Mouse (Mus musculus): ENCODE measurements at regions not wholly inside any gene's neighbourhood (a gene's known extent, or its start where the extent isn't known, plus 50 kb on each side); places are given as distances from the start of the nearest gene placed in this dataset.

DNA sequence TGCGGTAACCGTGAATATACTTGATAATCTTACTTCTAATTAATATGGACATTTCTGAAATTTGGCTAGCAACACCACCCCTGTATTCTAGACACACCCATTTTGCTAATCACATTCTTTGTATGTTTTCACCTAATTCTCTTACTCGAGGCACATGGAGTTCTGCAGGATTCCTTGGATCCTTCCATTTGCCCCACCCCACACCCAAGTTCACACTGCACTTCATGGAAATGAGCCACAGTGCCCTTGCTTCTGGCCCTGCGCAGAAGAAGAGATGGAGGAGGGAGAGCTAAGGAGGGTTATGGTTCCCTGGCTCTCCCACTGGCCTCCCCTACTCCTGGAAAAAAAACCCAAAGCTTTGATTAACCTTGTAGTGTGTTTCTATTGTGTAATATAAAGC is 487.9 kb upstream of the Tnp1 start:
- Histone ChIP-seq H3K4me3 (no peak overlapping the region), H3K36me3 (replicated peaks) (no peaks in the 10 kb centered on the region), H3K27me3 (replicated peaks) (no peaks in the 10 kb centered on the region), H3K4me1 (no peaks in the 10 kb centered on the region), H3K9ac (no peak overlapping the region), H3K9me3 (no peaks in the 10 kb centered on the region), H3K4me2 (no peak overlapping the region), H3K27ac (no peak overlapping the region)
- ATAC-seq (replicated peaks) = no peak
- 90% methylated on average over 4 of the region's 4 CpGs for WGBS

DNA sequence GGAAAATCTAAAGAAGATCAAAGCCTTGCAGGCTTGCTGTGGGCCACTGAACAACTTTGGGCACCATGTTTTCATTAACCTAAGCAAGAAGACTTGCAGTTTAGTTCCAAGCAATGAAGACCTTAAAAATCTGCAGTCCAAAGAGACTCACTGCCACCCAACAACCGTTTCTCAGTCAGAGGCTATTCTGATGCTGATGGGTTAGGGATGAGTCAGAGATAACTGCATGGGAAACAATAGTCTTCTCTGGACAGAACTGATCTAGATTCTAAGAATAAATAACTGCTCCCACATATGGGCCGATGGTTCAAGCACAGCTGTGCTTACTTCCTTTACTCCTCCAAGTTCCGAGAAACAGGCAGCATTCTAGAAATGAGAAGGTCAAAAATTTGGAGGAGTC is 485.0 kb upstream of the Tnp1 start:
- no peak for ATAC-seq (replicated peaks)
- no peak overlapping the region for H3K4me2 ChIP-seq
- H3K4me3 ChIP-seq = no peak overlapping the region
- H3K9me3 ChIP-seq = no peaks in the 10 kb centered on the region
- H3K9ac ChIP-seq = no peak overlapping the region
- no peaks in the 10 kb centered on the region for H3K27me3 ChIP-seq (replicated peaks)
- no peaks in the 10 kb centered on the region for H3K4me1 ChIP-seq
- 49% methylated on average over 3 of the region's 3 CpGs for WGBS
- no peak overlapping the region for H3K27ac ChIP-seq
- H3K36me3 ChIP-seq (replicated peaks) = no peaks in the 10 kb centered on the region

DNA sequence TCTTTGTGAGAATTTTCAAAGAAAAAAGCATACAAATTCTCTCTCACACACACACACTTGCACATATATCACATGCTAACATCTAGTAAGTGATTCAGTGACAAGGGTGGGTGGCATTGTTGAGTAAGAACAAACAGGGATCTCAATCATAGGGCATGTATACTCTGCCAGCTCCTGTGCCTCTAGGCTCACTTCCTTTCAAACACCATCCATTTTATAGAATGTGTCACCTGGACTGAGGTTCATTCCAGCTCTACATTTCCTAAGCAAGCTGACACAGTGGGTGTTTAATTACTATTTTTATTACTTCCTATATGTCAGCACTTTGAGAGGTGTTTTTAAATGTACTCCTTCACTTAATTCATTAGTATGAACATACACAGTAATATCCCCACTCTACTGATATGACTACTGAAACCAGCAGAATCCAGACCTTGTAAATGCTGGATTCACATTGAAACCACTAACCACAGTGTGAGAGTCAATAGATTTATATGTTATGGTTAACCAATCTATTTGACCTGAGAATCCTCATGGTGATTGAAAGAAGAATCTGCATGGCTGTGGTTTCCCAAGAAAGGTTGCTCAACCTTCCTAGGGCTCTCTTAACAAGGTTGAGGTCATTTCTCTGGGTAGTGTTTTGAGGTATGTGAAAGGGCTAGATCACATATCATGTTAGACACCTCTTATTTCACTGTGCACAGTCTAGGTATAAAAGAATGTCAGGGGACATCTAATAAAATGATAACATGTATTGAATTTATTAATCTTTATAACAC is 480.5 kb upstream of the Tnp1 start:
- Histone ChIP-seq H3K4me3 (no peak overlapping the region), H3K27me3 (replicated peaks) (no peaks in the 10 kb centered on the region), H3K36me3 (replicated peaks) (no peaks in the 10 kb centered on the region), H3K9ac (no peak overlapping the region), H3K9me3 (no peaks in the 10 kb centered on the region), H3K4me2 (no peak overlapping the region), H3K27ac (no peak overlapping the region), H3K4me1 (no peaks in the 10 kb centered on the region)
- no peak for ATAC-seq (replicated peaks)

DNA sequence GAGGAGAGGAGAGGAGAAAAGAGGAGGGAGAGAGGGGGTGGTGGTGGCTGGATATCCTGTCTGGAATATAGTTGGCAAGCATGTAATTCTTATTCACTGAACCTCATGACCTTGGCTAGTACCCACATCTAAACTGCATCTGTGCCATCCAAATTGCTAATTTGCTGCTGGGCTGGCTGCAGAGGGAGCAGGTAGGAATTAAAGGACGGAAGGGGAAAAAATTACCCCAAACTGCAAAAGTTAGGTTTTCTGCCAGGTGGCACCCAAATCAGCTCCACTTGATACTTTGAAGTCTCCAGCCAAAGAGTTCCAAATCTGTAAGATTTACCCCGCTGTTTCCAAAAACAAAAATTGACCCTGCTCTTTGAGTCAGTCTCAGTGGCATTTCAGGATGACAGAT is 466.2 kb upstream of the Tnp1 start:
- ATAC-seq (replicated peaks) = no peak
- no peak overlapping the region for H3K9ac ChIP-seq
- no peaks in the 10 kb centered on the region for H3K36me3 ChIP-seq (replicated peaks)
- no peak overlapping the region for H3K27ac ChIP-seq
- no peaks in the 10 kb centered on the region for H3K27me3 ChIP-seq (replicated peaks)
- 81% methylated on average over 2 of the region's 2 CpGs for WGBS
- H3K4me1 ChIP-seq = no peaks in the 10 kb centered on the region
- H3K9me3 ChIP-seq = no peaks in the 10 kb centered on the region
- H3K4me3 ChIP-seq = no peak overlapping the region
- no peak overlapping the region for H3K4me2 ChIP-seq

DNA sequence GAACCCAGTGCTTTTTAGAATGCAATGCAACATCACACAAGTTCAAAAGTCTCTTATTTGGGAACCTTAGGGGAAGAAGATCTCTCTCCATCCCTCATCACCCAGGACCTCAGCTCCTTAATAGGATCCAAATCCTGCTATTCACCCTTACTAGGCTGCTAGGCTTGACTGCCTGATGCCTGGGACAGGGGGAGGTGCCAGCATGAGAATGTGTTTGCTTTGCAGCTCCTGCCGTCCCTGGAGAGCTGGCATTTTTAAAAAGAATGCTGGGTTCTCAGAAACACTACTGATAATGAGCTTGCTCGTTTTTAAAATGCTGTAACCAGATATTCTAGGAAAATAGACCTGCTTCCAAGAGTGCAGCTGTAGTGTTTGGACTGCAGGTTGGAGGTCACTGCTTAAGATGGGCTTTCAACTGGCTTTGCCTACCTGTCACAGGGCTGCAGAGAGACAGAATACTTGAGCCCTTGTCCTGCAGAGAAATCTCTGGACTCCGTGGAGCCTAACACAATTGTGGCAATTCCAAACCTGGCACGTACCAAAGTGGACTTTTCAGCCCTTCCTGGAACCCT is 463.7 kb upstream of the Tnp1 start:
- Histone ChIP-seq H3K4me2 (no peak overlapping the region), H3K4me3 (no peak overlapping the region), H3K4me1 (no peaks in the 10 kb centered on the region), H3K9ac (no peak overlapping the region), H3K36me3 (replicated peaks) (no peaks in the 10 kb centered on the region), H3K27ac (no peak overlapping the region), H3K9me3 (no peaks in the 10 kb centered on the region), H3K27me3 (replicated peaks) (no peaks in the 10 kb centered on the region)
- ATAC-seq (replicated peaks) = no peak
- 55% methylated on average over 4 of the region's 4 CpGs for WGBS

DNA sequence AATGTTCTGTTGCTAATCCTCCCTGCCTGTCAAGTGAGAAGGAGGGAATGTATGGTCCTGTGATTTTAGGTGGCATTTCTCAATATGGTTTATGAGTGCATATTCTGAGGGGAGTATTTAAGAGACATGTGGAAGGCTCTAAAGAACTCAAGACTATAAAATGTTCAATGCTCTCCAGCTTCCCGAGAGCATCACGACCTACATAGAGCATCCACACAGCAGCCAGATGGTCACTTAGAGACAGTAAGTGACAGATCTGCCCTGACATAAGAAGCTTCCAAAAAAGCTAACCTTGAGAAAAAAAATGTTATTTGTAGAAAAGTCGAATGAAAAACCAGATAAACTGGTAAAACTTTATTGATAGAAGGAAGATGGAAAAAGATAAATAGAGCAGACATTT is 444.9 kb upstream of the Tnp1 start:
- peaks cover 4% of the 10 kb centered on the region; the same call in 1 of the 2 replicates for H3K4me1 ChIP-seq
- 63% methylated on average over 3 of the region's 3 CpGs for WGBS
- no peaks in the 10 kb centered on the region for H3K9me3 ChIP-seq

DNA sequence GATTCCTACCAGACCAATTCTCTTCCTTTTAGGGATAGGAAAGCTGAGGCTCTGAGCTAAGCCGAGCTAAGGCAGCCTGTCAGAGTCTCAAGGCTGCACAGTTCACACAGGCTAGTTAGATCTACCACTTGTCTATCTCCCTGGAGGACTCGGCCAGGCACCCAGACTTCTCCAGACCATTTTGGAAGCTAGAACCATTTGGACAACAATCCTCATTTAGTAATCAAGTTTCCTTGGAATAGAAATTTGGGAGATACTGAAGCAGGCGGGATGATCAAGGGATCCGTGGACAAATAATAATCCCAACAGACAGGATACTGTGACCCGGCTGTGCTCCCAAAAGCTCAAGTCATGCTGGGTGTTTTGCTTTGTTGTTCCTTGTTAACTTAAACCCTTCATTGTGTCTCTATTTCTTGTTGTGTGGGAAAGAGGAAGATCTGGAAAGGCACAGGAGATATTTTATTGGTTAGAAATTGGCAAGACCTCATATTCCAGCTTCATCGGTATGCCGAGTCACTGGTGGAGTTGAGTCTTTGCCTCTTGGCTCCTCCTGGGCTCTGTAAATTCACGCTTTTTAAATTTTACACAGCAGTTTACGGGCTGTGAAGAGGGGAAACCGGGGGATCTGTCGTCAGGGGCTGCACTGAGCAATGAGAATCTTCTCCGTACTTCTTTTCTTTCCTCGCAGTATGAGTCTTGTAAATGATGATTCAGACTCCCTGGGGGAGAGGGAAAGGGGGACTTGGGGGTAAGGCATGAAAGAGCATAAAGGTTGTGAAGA is 444.2 kb upstream of the Tnp1 start:
- Histone ChIP-seq H3K4me3 (no peak overlapping the region), H3K36me3 (replicated peaks) (no peaks in the 10 kb centered on the region), H3K9me3 (no peaks in the 10 kb centered on the region), H3K9ac (no peak overlapping the region), H3K4me1 (peaks cover 4% of the 10 kb centered on the region; the same call in 1 of the 2 replicates), H3K27me3 (replicated peaks) (no peaks in the 10 kb centered on the region), H3K27ac (no peak overlapping the region), H3K4me2 (no peak overlapping the region)
- ATAC-seq (replicated peaks) = no peak
- 32% methylated on average over 13 of the region's 13 CpGs for WGBS

More for the DNA sequence above, 444.9 kb upstream of the Tnp1 start:
- no peak overlapping the region for H3K27ac ChIP-seq
- H3K27me3 ChIP-seq (replicated peaks) = no peaks in the 10 kb centered on the region
- H3K4me2 ChIP-seq = no peak overlapping the region
- H3K4me3 ChIP-seq = no peak overlapping the region
- no peaks in the 10 kb centered on the region for H3K36me3 ChIP-seq (replicated peaks)
- ATAC-seq (replicated peaks) = no peak
- H3K9ac ChIP-seq = no peak overlapping the region

DNA sequence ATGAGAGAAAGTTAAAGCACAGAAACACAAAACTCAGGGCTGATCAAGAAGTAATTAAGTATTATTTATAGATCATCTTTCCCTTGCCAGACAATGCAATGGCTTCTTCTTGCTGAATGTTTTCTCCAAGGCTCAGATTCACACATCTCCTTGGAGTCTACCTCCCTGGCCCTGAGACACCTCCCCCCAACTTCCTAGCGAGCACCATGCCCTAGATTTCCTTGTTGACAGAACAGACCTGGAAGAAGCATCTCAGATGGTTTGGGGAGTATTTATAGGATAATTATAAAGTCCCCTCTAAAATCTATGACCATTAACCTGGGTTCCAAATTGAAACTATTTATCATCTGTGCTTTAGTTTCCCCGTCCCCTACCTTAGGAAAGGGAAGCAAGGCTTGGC is 441.6 kb upstream of the Tnp1 start:
- 95% methylated on average over 2 of the region's 2 CpGs for WGBS
- Histone ChIP-seq H3K9ac (no peak overlapping the region), H3K36me3 (replicated peaks) (no peaks in the 10 kb centered on the region), H3K4me2 (no peak overlapping the region), H3K27me3 (replicated peaks) (no peaks in the 10 kb centered on the region), H3K27ac (no peak overlapping the region), H3K4me1 (peaks cover 4% of the 10 kb centered on the region; the same call in 1 of the 2 replicates), H3K4me3 (no peak overlapping the region), H3K9me3 (no peaks in the 10 kb centered on the region)
- no peak for ATAC-seq (replicated peaks)

DNA sequence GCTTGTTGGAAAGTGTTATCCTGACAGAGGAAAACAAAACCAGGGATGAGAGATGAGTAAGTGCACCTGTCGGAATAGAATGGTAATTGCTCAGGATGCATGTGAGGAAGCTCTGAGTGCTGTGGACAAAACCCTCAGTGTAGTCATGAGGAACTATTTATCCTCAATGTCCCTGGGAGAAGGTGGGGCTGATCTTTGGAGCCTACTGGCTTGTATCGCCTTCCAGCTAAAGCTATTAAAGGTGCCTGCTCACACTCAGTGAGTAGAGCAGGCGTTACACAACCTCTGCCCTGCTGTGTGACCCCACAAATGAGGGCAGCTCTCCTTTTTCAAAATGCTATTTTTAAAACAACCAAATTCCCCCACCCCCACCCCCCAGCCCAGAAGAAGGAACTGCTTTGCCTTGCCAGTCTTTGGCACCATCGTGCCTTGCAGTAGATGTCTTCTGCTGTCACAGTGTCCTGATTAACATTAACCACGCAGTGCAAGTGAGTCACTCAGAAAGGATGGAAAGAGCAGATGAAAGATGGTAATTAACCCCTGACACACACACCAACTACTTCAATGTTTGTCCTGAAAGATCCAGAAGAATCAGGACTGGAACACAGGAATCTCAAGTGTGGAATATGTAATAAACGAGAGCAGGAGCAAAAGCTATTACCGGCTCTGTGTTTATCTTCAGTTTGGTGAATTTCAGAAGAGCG is 440.8 kb upstream of the Tnp1 start:
- H3K4me3 ChIP-seq = no peak overlapping the region
- H3K36me3 ChIP-seq (replicated peaks) = no peaks in the 10 kb centered on the region
- no peak for ATAC-seq (replicated peaks)
- H3K27ac ChIP-seq = no peak overlapping the region
- H3K27me3 ChIP-seq (replicated peaks) = no peaks in the 10 kb centered on the region
- peaks cover 4% of the 10 kb centered on the region; the same call in 1 of the 2 replicates for H3K4me1 ChIP-seq
- H3K9me3 ChIP-seq = no peaks in the 10 kb centered on the region
- H3K4me2 ChIP-seq = no peak overlapping the region
- no peak overlapping the region for H3K9ac ChIP-seq
- 85% methylated on average over 8 of the region's 8 CpGs for WGBS

DNA sequence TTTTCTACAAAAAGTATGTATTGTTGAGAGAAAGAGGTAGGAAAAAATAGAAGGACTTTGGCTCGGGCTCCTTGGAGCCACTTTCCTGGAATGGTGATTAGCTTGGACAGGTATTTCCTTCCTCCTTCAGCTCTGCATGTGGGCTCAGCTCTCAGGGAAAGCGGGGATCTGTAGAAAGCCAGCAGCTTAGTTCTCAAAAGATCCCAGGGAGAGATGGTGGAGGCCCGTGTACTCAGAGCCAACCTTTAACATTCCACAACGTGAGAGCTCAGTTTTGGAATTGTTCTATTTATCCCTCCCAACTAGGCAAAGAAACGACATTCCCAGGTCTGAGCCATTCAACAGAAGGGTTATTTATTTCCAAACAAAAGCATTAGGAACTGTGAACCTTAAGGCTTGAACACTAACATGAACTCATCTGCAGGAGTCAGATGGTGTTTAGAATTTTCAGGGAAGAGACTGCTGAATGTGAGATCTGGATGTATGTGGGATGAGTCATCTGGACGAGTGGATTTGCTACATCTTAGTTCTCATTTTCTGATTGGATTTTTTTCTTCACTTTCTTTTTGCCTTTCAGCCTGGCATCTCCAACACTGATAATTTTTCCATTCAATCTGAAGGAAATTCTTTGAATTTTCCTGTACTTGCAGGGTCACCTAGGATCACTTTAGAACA is 428.6 kb upstream of the Tnp1 start:
- H3K9me3 ChIP-seq = no peaks in the 10 kb centered on the region
- no peak for ATAC-seq (replicated peaks)
- H3K4me3 ChIP-seq = no peak overlapping the region
- H3K9ac ChIP-seq = no peak overlapping the region
- WGBS = 48% methylated on average over 6 of the region's 6 CpGs
- H3K27ac ChIP-seq = no peak overlapping the region
- no peaks in the 10 kb centered on the region for H3K27me3 ChIP-seq (replicated peaks)
- no peak overlapping the region for H3K4me2 ChIP-seq
- no peaks in the 10 kb centered on the region for H3K36me3 ChIP-seq (replicated peaks)
- H3K4me1 ChIP-seq = no peaks in the 10 kb centered on the region

DNA sequence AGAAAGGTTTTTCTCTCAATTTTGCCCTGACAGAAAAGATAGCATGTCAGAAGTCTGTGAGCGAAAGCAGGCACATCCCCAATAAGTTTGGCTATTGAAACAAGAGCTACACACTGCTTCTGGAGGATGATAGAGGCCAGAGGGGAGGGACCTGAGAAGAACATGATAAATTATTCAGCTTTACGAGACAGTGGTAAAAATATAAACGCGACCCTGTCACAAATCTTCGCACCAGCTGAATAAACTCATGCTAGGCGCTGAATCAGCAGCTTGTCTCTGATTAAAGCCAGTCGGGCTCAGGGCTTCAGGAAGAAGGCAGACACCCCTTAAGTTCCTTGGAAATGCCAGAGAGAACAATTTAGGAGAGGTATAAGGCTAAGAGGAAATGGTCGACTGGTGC is 422.7 kb upstream of the Tnp1 start:
- Histone ChIP-seq H3K27me3 (replicated peaks) (no peaks in the 10 kb centered on the region), H3K27ac (no peak overlapping the region), H3K4me3 (no peak overlapping the region), H3K4me2 (no peak overlapping the region), H3K4me1 (no peaks in the 10 kb centered on the region), H3K36me3 (replicated peaks) (no peaks in the 10 kb centered on the region), H3K9me3 (no peaks in the 10 kb centered on the region), H3K9ac (no peak overlapping the region)
- 57% methylated on average over 8 of the region's 8 CpGs for WGBS
- no peak for ATAC-seq (replicated peaks)

DNA sequence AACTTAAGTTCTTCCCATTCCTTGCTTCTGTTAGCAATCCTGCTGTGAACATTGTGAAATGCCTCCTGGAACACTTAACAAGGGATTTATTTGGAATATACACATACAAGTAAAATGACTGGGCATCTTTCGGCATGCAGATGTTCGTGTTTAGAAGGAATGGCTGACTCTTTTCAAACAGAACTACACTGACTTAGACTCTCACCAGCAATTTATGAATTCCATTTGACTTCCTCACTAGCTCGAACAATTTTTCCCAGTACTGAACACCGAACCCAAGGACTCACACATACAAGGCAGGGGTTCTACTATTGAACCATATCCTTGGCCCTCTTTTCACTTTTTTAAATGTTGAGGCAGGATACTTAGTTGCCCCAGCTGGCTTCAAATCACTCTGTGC is 412.4 kb upstream of the Tnp1 start:
- Histone ChIP-seq H3K9me3 (no peaks in the 10 kb centered on the region), H3K27me3 (replicated peaks) (no peaks in the 10 kb centered on the region), H3K4me1 (no peaks in the 10 kb centered on the region), H3K27ac (no peak overlapping the region), H3K4me3 (no peak overlapping the region), H3K4me2 (no peak overlapping the region), H3K36me3 (replicated peaks) (no peaks in the 10 kb centered on the region), H3K9ac (no peak overlapping the region)
- WGBS = 92% methylated on average over 4 of the region's 4 CpGs
- ATAC-seq (replicated peaks) = no peak
